Comparison of ENCODE assay signal across 9 mouse cellular contexts in genomic region chr6:112489181-112489909, GRCm38 (mm10). TPM values are rescaled to one million over a fixed set of nuclear protein-coding genes. Genes with fewer than 3 reads are reported as not detected.
DNase-seq lines count a peak whose midpoint lies in the region; ATAC-seq and TF ChIP-seq lines count a peak whose summit lies in the region.
"Had no signal": no experiment of that assay in that cellular context is flagged by ENCODE, and none has a peak within 500 bp of the region (broad histone marks: within the 10 kb centered on the region; RNA-seq: fewer than 3 reads in every experiment).

No protein-coding gene starts in this region.

- H3K4me2 ChIP-seq in embryonic facial prominence, embryonic 15.5 days (replicated peaks): peak overlapping the region; percentile 81
- H3K4me2 ChIP-seq in intestine, embryonic 16.5 days (ENCODE audit: low read depth, low read length): peak overlapping the region; percentile 91
- H3K4me2 ChIP-seq in midbrain, embryonic 13.5 days (replicated peaks): peak overlapping the region; percentile 68

- no peak for ATAC-seq in embryonic facial prominence, embryonic 15.5 days (ENCODE audit: insufficient number of reproducible peaks, low FRiP score, low TSS enrichment, low read depth)
- ATAC-seq in intestine, embryonic 16.5 days: peak; percentile 40
- ATAC-seq in midbrain, embryonic 13.5 days: peak; percentile 53
- ATAC-seq in inflammation-experienced regulatory T-cells, adult 6 months: no peak

- in situ Hi-C loops in ES-E14 (cut with MboI; ENCODE audit: low sequenced_read_pairs in 2 of 2, unreplicated experiment in 2 of 2): no loop called here

- no peak overlapping the region; the same call in 1 of the 2 replicates for H3K9ac ChIP-seq in ES-E14 (ENCODE audit: insufficient read depth, low read depth, low read length, poor library complexity, severe bottlenecking)
- no peak overlapping the region for H3K9ac ChIP-seq in embryonic facial prominence, embryonic 15.5 days
- peak overlapping the region; percentile 2; the same call in 1 of the 2 replicates for H3K9ac ChIP-seq in intestine, embryonic 16.5 days (ENCODE audit: low read depth, low read length)
- peak overlapping the region; percentile 48; the same call in 1 of the 2 replicates for H3K9ac ChIP-seq in midbrain, embryonic 13.5 days (replicated peaks)

- H3K27me3 ChIP-seq in embryonic facial prominence, embryonic 15.5 days: peaks cover 51% of the 10 kb centered on the region
- peaks cover 37% of the 10 kb centered on the region for H3K27me3 ChIP-seq in intestine, embryonic 16.5 days (replicated peaks; ENCODE audit: control insufficient read depth, insufficient read depth, low read length)
- H3K27me3 ChIP-seq in midbrain, embryonic 13.5 days: peaks cover 66% of the 10 kb centered on the region

- peak; percentile 15 for DNase-seq in gastrocnemius, postnatal 14 days
- DNase-seq in gastrocnemius, postnatal 25 days: no peak
- no peak for DNase-seq in ES-E14 (ENCODE audit: low read depth, low spot score)
- no peak for DNase-seq in spleen, postnatal 10 days (ENCODE audit: low spot score in 2 of 2)

- H3K4me3 ChIP-seq in ES-E14 (ENCODE audit: insufficient read depth in 1 of 2, low read depth in 1 of 2, low read length in 2 of 2, poor library complexity in 1 of 2, severe bottlenecking in 1 of 2): peak overlapping the region; percentile 48 to 52; a peak in 3 of 4 replicates
- peak overlapping the region; percentile 42 for H3K4me3 ChIP-seq in embryonic facial prominence, embryonic 15.5 days (replicated peaks)
- H3K4me3 ChIP-seq in intestine, embryonic 16.5 days (ENCODE audit: low read length): peak overlapping the region; percentile 51
- peak overlapping the region; percentile 41 for H3K4me3 ChIP-seq in midbrain, embryonic 13.5 days (replicated peaks)

- no peaks in the 10 kb centered on the region for H3K36me3 ChIP-seq in ES-E14 (ENCODE audit: control insufficient read depth, insufficient read depth, low read length, poor library complexity, severe bottlenecking)
- no peaks in the 10 kb centered on the region for H3K36me3 ChIP-seq in embryonic facial prominence, embryonic 15.5 days
- no peaks in the 10 kb centered on the region for H3K36me3 ChIP-seq in intestine, embryonic 16.5 days (ENCODE audit: control insufficient read depth, insufficient read depth, low read length)
- H3K36me3 ChIP-seq in midbrain, embryonic 13.5 days: no peaks in the 10 kb centered on the region

- intact Hi-C loops in gastrocnemius, postnatal 14 days (cut with DNase I; ENCODE audit: low total_unique reads): no loop called here

- H3K27ac ChIP-seq in ES-E14 (ENCODE audit: insufficient read depth, low read depth, low read length, poor library complexity, severe bottlenecking): no peak overlapping the region
- no peak overlapping the region for H3K27ac ChIP-seq in embryonic facial prominence, embryonic 15.5 days (replicated peaks)
- H3K27ac ChIP-seq in intestine, embryonic 16.5 days (ENCODE audit: low read length): no peak overlapping the region
- H3K27ac ChIP-seq in midbrain, embryonic 13.5 days: no peak overlapping the region

- H3K4me1 ChIP-seq in ES-E14 (ENCODE audit: control insufficient read depth in 2 of 2, insufficient read depth in 2 of 2, low read length in 2 of 2, poor library complexity in 1 of 2): peaks cover 0 to 7% of the 10 kb centered on the region in 2 experiments; a peak in 1 of 4 replicates
- H3K4me1 ChIP-seq in embryonic facial prominence, embryonic 15.5 days: peaks cover 21% of the 10 kb centered on the region
- H3K4me1 ChIP-seq in intestine, embryonic 16.5 days (ENCODE audit: control insufficient read depth, insufficient read depth, low read length): peaks cover 16% of the 10 kb centered on the region
- H3K4me1 ChIP-seq in midbrain, embryonic 13.5 days (replicated peaks): peaks cover 24% of the 10 kb centered on the region

- 5% methylated on average over 72 of the region's 72 CpGs for WGBS in embryonic facial prominence, embryonic 15.5 days
- WGBS in intestine, embryonic 16.5 days: 9% methylated on average over 72 of the region's 72 CpGs
- WGBS in midbrain, embryonic 13.5 days: 5% methylated on average over 71 of the region's 72 CpGs

- H3K9me3 ChIP-seq in ES-E14 (ENCODE audit: control insufficient read depth, insufficient read depth, low read depth, low read length): no peaks in the 10 kb centered on the region
- H3K9me3 ChIP-seq in embryonic facial prominence, embryonic 15.5 days (replicated peaks): no peaks in the 10 kb centered on the region
- no peaks in the 10 kb centered on the region for H3K9me3 ChIP-seq in intestine, embryonic 16.5 days (ENCODE audit: control insufficient read depth, low read length)
- H3K9me3 ChIP-seq in midbrain, embryonic 13.5 days: no peaks in the 10 kb centered on the region

TF ChIP-seq in ES-E14, 5 proteins besides CTCF, POLR2A, EP300 and RAD21:
- TF ChIP-seq MAFK (IDR thresholded peaks at IDR 0.05; ENCODE audit: insufficient read depth, low read depth, low read length): no peak
- no peak for TF ChIP-seq HCFC1 (IDR thresholded peaks at IDR 0.05; ENCODE audit: borderline replicate concordance, insufficient read depth, low read length)
- no peak for TF ChIP-seq CHD2 (IDR thresholded peaks at IDR 0.05; ENCODE audit: low read depth, low read length)
- no peak for TF ChIP-seq ZC3H11A (IDR thresholded peaks at IDR 0.05; ENCODE audit: borderline replicate concordance, low read depth, low read length)
- no peak for TF ChIP-seq ZNF384 (IDR thresholded peaks at IDR 0.05; ENCODE audit: low read depth, low read length)

RNA-seq across cellular contexts. Expression of gene Oxtr, which starts 0.4 kb away (rescaled TPM):
- under 1 TPM; 0.11 to 0.33 TPM for total RNA-seq in gastrocnemius, postnatal 14 days (2021)
- under 1 TPM; 0.15 to 0.88 TPM for total RNA-seq in gastrocnemius, postnatal 25 days (2021)
- total RNA-seq in ES-E14 (2012; rRNA removed): 0.04 and 0.11 TPM in 2 replicates
- polyA plus RNA-seq in embryonic facial prominence, embryonic 15.5 days (2015; fragmentation: Nextera tagmentation; extraction: Ambion mirVana): 0.73 and 0.85 TPM in 2 replicates
- polyA plus RNA-seq in intestine, embryonic 16.5 days (2015; fragmentation: Nextera tagmentation; extraction: Ambion mirVana): 0.17 and 0.24 TPM in 2 replicates
- polyA plus RNA-seq in midbrain, embryonic 13.5 days (2015; fragmentation: Nextera tagmentation; extraction: Ambion mirVana): 0.26 and 0.34 TPM in 2 replicates
- not detected for polyA plus RNA-seq in inflammation-experienced regulatory T-cells, adult 6 months (2017; shearing (Covaris generic))
- total RNA-seq: CH12.LX had no signal

RNA-seq across cellular contexts. Expression of gene Cav3, which starts 30.0 kb away (rescaled TPM):
- total RNA-seq in gastrocnemius, postnatal 14 days (2021): 100 to 1,000 TPM; 112 to 130 TPM
- 100 to 1,000 TPM in 1 of 2 experiments, 10 to 100 TPM in 1; 82.3 to 109 TPM for total RNA-seq in gastrocnemius, postnatal 25 days (2021)
- total RNA-seq in ES-E14 (2012; rRNA removed): not detected in 2 replicates
- 31.2 and 38.7 TPM in 2 replicates for polyA plus RNA-seq in embryonic facial prominence, embryonic 15.5 days (2015; fragmentation: Nextera tagmentation; extraction: Ambion mirVana)
- polyA plus RNA-seq in intestine, embryonic 16.5 days (2015; fragmentation: Nextera tagmentation; extraction: Ambion mirVana): 1.7 and 1.9 TPM in 2 replicates
- polyA plus RNA-seq in midbrain, embryonic 13.5 days (2015; fragmentation: Nextera tagmentation; extraction: Ambion mirVana): not detected in 2 replicates
- polyA plus RNA-seq in inflammation-experienced regulatory T-cells, adult 6 months (2017; shearing (Covaris generic)): not detected
- total RNA-seq: CH12.LX had no signal

Comparison
In these comparisons a context has a peak if more than half of its experiments do, and no peak if none do; other contexts are left out.
1. H3K9ac ChIP-seq: peak in intestine, embryonic 16.5 days (single experiment) and midbrain, embryonic 13.5 days (single experiment); none in ES-E14 (single experiment) and embryonic facial prominence, embryonic 15.5 days (single experiment).
2. ATAC-seq: peak in intestine, embryonic 16.5 days (single experiment) and midbrain, embryonic 13.5 days (single experiment); none in embryonic facial prominence, embryonic 15.5 days (single experiment) and inflammation-experienced regulatory T-cells, adult 6 months (single experiment).
3. RNA of gene Cav3, which starts 30.0 kb away (polyA plus RNA-seq): 31.2 to 38.7 TPM in embryonic facial prominence, embryonic 15.5 days; 1.7 to 1.9 TPM in intestine, embryonic 16.5 days, not detected in midbrain, embryonic 13.5 days and not detected in inflammation-experienced regulatory T-cells, adult 6 months; every median in the first group is over 10 times any median in the second.
4. Peak in every context shown above with its lines, with median percentiles within 50 percentile points of each other: H3K4me3 ChIP-seq and H3K4me2 ChIP-seq.